Mouse (Mus musculus): ENCODE results near the gene Chd8. TPM values are rescaled to one million over a fixed set of nuclear protein-coding genes. Genes with fewer than 3 reads are reported as not detected.

Gene Chd8
- polyA plus RNA-seq, 1 experiment from 2014 or later: 33.8 TPM

DNA sequence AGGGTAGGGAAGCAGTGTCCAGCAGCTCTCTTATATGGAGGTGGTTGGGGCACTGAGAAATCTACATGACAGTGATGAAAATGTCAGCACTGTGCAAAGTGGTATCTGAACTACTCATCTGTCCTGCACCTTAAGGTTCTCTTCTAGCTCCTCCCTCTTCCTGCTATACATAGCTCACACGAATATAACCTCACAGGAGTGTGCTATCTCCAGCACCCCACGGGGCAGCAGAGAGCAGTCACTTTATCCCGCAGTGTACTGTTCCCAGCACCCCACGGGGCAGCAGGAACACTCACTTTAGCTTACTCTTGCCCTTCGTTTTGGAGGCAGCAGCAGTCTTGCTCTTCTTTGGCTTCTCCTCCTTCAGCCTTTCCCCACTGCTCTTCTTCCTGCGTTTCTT is 25.3 kb downstream of the Chd8 start:
- Histone ChIP-seq H3K27me3 (ENCODE audit: control insufficient read depth, insufficient read depth, low read depth, low read length) (no peaks in the 10 kb centered on the region), H3K9ac (ENCODE audit: low read length) (no peak overlapping the region), H3K36me3 (ENCODE audit: control insufficient read depth, insufficient read depth, low read length) (peaks cover 58% of the 10 kb centered on the region), H3K4me1 (replicated peaks; ENCODE audit: control insufficient read depth, insufficient read depth, low read length) (no peaks in the 10 kb centered on the region), H3K4me2 (ENCODE audit: low read depth, low read length) (no peak overlapping the region), H3K9me3 (ENCODE audit: control insufficient read depth, low read length) (no peaks in the 10 kb centered on the region), H3K4me3 (ENCODE audit: low read length) (no peak overlapping the region), H3K27ac (ENCODE audit: low read length) (no peak overlapping the region)
- ATAC-seq (ENCODE audit: low read depth): no peak
- 85% methylated on average over 6 of the region's 6 CpGs for WGBS

DNA sequence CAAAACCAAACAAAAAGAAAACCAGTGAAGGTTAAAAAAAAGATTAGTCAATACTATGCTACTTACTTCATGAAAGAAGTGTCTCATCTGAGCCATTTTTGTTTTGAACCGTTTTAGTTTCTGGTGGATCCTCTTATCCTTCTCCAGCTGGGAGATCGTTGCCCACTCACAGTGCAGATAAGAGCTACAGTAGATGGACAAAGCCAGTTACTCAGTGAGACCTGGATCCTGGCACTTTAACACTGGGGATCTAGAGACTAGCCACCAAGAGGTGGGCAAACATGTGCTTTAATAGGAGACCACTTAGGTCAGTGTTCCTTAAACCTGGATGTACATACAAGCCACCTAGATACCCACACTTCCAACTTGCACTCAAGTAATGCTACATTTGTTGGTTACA is 31.6 kb downstream of the Chd8 start:
- Histone ChIP-seq H3K4me1 (replicated peaks; ENCODE audit: control insufficient read depth, insufficient read depth, low read length) (no peaks in the 10 kb centered on the region), H3K27ac (ENCODE audit: low read length) (no peak overlapping the region), H3K27me3 (ENCODE audit: control insufficient read depth, insufficient read depth, low read depth, low read length) (no peaks in the 10 kb centered on the region), H3K9me3 (ENCODE audit: control insufficient read depth, low read length) (no peaks in the 10 kb centered on the region), H3K9ac (ENCODE audit: low read length) (no peak overlapping the region), H3K36me3 (ENCODE audit: control insufficient read depth, insufficient read depth, low read length) (peaks cover 51% of the 10 kb centered on the region), H3K4me3 (ENCODE audit: low read length) (no peak overlapping the region), H3K4me2 (ENCODE audit: low read depth, low read length) (no peak overlapping the region)
- 91% methylated on average over 2 of the region's 2 CpGs for WGBS
- ATAC-seq (ENCODE audit: low read depth): no peak

GRCm38 (mm10) chr14:52217261-52217660 is 40.3 kb downstream of the Chd8 start:
- 85% methylated on average over 5 of the region's 5 CpGs for WGBS
- no peak for ATAC-seq (ENCODE audit: low read depth)
- Histone ChIP-seq H3K4me3 (ENCODE audit: low read length) (no peak overlapping the region), H3K27me3 (ENCODE audit: control insufficient read depth, insufficient read depth, low read depth, low read length) (no peaks in the 10 kb centered on the region), H3K9me3 (ENCODE audit: control insufficient read depth, low read length) (no peaks in the 10 kb centered on the region), H3K9ac (ENCODE audit: low read length) (no peak overlapping the region), H3K4me1 (replicated peaks; ENCODE audit: control insufficient read depth, insufficient read depth, low read length) (no peaks in the 10 kb centered on the region), H3K27ac (ENCODE audit: low read length) (no peak overlapping the region), H3K4me2 (ENCODE audit: low read depth, low read length) (no peak overlapping the region), H3K36me3 (ENCODE audit: control insufficient read depth, insufficient read depth, low read length) (peaks cover 70% of the 10 kb centered on the region)

DNA sequence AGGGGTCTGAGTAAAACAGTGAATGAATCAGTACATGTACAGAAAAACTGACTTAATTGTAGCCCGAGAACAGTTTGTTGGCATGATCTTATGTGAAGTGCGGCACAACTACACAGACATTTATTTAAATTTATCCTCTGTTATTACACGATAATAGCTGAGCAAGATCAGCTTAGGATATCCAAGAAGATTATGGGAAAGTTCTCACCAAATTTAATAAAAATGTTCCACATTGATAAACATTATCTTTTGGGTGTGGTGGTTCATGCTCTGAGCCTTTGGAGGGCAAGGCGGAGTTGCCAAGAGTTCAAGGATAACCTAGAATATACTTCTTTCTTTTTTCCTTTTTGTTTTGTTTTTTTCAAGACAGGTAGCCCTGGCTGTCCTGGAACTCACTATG is 58.2 kb downstream of the Chd8 start:
- H3K9ac ChIP-seq (ENCODE audit: low read length): no peak overlapping the region
- no peaks in the 10 kb centered on the region for H3K9me3 ChIP-seq (ENCODE audit: control insufficient read depth, low read length)
- H3K4me2 ChIP-seq (ENCODE audit: low read depth, low read length): no peak overlapping the region
- H3K4me1 ChIP-seq (replicated peaks; ENCODE audit: control insufficient read depth, insufficient read depth, low read length): peaks cover 16% of the 10 kb centered on the region
- no peak overlapping the region for H3K4me3 ChIP-seq (ENCODE audit: low read length)
- no peak for ATAC-seq (ENCODE audit: low read depth)
- no peaks in the 10 kb centered on the region for H3K27me3 ChIP-seq (ENCODE audit: control insufficient read depth, insufficient read depth, low read depth, low read length)
- peaks cover 22% of the 10 kb centered on the region for H3K36me3 ChIP-seq (ENCODE audit: control insufficient read depth, insufficient read depth, low read length)
- H3K27ac ChIP-seq (ENCODE audit: low read length): no peak overlapping the region
- 92% methylated on average over 4 of the region's 4 CpGs for WGBS

DNA sequence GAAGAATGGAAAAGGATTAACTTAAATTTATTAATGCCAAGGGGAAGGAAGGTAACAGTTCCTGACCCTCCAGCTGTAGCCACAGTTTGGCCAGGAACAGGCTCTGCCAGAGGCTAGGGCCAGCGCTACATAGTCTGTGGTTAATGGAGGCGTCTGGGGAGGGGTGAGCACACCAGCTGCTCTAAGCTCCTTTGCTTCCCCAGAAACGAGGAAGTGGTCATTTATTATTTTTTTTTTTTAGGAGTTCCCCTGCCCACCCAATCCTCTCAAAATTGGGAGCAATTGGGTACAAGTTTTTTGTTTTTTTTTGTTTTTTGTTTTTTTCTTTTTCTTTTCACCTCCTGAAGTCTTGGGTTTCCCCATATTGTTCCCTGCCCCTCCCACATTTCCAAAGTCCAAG is 59.4 kb downstream of the Chd8 start:
- Histone ChIP-seq H3K9ac (ENCODE audit: low read length) (peak overlapping the region; percentile 46), H3K4me2 (ENCODE audit: low read depth, low read length) (peak overlapping the region; percentile 75), H3K4me3 (ENCODE audit: low read length) (peak overlapping the region; percentile 17; the same call in 1 of the 2 replicates), H3K9me3 (ENCODE audit: control insufficient read depth, low read length) (no peaks in the 10 kb centered on the region), H3K27me3 (ENCODE audit: control insufficient read depth, insufficient read depth, low read depth, low read length) (no peaks in the 10 kb centered on the region), H3K4me1 (replicated peaks; ENCODE audit: control insufficient read depth, insufficient read depth, low read length) (peaks cover 16% of the 10 kb centered on the region), H3K27ac (ENCODE audit: low read length) (peak overlapping the region; percentile 33; the same call in 1 of the 2 replicates), H3K36me3 (ENCODE audit: control insufficient read depth, insufficient read depth, low read length) (peaks cover 15% of the 10 kb centered on the region)
- WGBS: 25% methylated on average over 3 of the region's 3 CpGs
- ATAC-seq (ENCODE audit: low read depth): no peak

DNA sequence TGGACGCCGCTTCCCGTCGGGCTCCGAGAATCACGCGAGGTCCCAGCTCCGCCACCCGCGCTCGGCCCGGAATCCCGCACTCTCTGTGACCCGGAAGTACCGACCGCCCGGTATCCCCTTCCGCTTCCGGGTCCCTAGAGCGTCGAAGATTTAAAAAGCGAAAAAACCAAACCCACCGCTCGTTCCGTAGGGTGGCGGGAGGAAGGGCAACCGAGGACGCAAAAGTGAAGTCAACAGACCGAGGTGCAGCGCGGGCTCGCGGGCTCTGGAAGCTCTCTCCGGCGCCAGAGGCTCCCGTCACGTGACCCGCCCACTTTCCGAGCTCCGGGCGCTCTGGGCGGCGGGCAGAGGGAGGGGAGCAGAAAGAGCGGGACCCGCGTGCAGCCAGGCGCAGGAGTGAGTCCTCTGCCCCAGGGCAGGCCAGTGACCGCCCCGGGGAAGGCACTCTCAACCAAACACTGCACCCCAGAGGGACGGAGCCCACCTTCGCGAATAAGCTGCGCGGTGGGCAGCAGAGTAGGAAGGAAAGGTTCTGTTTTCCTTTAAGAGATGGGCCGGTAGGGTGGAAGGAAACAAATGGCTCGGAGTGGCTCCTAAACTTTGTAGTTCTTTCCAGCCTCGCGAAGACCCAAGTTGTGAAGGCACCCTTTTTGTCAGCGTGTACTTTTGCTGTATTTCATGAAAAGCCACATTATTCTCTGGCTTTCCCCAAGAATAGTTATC is 60.3 kb downstream of the Chd8 start, which contains the start of gene Supt16:
Supt16 (minus strand) TSS at position 261 of the 723 bp plus-strand sequence.
- WGBS: under 1% methylated on average over 54 of the region's 59 CpGs
- ATAC-seq (ENCODE audit: low read depth): peak; percentile 96
- peaks cover 13% of the 10 kb centered on the region for H3K36me3 ChIP-seq (ENCODE audit: control insufficient read depth, insufficient read depth, low read length)
- H3K27me3 ChIP-seq (ENCODE audit: control insufficient read depth, insufficient read depth, low read depth, low read length): no peaks in the 10 kb centered on the region
- H3K4me1 ChIP-seq (replicated peaks; ENCODE audit: control insufficient read depth, insufficient read depth, low read length): peaks cover 16% of the 10 kb centered on the region
- H3K9ac ChIP-seq (ENCODE audit: low read length): peak within 1 kb of the TSS; percentile 99
- H3K4me2 ChIP-seq (ENCODE audit: low read depth, low read length): peak within 1 kb of the TSS; percentile 88
- H3K27ac ChIP-seq (ENCODE audit: low read length): peak within 1 kb of the TSS; percentile 99
- peak within 1 kb of the TSS; percentile 96 for H3K4me3 ChIP-seq (ENCODE audit: low read length)
- H3K9me3 ChIP-seq (ENCODE audit: control insufficient read depth, low read length): no peaks in the 10 kb centered on the region

DNA sequence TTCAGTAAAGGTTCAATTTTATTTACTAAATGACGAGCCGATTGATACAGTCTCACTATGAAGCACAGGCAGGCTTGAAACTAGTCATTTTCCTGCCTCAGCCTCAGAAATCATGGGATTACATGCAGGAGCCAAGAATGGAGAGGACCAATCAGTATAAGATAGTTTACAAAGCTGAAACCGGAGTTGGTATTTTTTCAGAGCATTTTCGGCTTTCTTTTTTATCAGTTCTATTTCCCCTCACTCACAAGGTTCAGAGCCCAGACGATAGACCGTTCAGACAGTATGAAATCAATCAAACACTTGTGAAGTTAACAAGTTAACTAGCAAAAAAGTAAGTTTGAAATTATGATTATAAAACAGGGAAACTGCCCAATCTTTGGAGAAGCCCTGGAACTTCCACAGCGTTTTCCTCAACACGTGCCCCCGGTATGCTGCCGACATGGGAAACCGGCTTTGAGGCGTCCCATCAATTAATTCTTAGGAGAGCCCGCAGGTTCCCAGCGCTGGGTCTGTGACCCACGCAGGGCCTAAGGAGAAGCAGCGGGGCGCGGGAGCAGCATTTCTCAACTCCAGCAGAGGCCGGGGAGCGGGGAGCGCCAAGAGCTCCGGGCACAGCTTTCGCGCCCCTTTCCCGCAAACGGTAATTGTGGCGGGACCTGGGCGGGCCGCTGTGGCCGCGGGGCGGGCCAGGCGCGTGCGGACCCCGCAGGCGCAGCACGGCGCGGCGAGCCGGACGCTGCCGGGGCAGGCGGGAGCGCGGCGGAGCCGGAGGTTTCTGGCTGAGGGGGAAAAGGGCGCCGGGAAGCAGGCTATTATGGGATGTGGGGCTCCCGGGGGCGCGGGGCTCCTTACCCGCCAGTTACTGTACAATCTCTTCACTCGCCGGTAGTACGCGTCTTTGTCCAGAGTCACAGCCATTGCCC is 61.1 kb downstream of the Chd8 start:
- peak; percentile 39 for ATAC-seq (ENCODE audit: low read depth)
- H3K27ac ChIP-seq (ENCODE audit: low read length): peak overlapping the region; percentile 99
- under 1% methylated on average over 57 of the region's 59 CpGs for WGBS
- H3K4me3 ChIP-seq (ENCODE audit: low read length): peak overlapping the region; percentile 96
- H3K9ac ChIP-seq (ENCODE audit: low read length): peak overlapping the region; percentile 99
- peaks cover 16% of the 10 kb centered on the region for H3K4me1 ChIP-seq (replicated peaks; ENCODE audit: control insufficient read depth, insufficient read depth, low read length)
- peak overlapping the region; percentile 88 for H3K4me2 ChIP-seq (ENCODE audit: low read depth, low read length)
- H3K9me3 ChIP-seq (ENCODE audit: control insufficient read depth, low read length): no peaks in the 10 kb centered on the region
- H3K36me3 ChIP-seq (ENCODE audit: control insufficient read depth, insufficient read depth, low read length): peaks cover 9% of the 10 kb centered on the region
- H3K27me3 ChIP-seq (ENCODE audit: control insufficient read depth, insufficient read depth, low read depth, low read length): no peaks in the 10 kb centered on the region

- H3K36me3 ChIP-seq (ENCODE audit: control insufficient read depth, insufficient read depth, low read length): peaks cover 9% of the 10 kb centered on the region
Observed at GRCm38 (mm10) chr14:52195691-52196090, 61.9 kb downstream of the Chd8 start.

DNA sequence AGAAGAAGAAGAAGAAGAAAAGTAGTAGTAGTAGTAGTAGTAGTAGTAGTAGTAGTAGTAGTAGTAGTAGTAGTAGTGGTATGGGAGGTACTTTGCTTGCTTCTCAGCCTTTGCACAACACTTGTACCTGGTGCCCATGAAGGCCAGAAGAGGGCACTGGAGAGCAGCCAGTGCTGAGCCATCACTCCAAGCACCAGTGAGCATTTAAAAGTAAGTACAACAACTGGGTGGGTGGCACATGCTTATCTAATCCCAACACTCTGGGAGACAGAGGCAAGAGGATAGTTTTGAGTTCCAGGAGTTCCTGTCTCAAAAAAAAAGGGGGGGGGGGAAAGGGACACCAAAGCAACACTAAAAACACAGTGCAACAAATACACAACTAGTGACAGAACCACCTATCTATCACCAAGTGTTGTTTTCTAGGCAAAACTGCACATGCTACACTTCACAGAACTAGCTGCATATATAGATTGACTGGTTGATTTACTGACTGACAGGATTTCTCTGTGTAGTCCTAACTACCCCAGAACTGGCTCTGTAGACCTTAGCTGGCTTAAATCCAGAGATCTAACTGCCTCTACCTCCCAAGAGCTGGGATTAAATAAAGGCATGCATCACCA is 66.7 kb downstream of the Chd8 start:
- Histone ChIP-seq H3K4me1 (replicated peaks; ENCODE audit: control insufficient read depth, insufficient read depth, low read length) (peaks cover 7% of the 10 kb centered on the region), H3K27ac (ENCODE audit: low read length) (no peak overlapping the region), H3K27me3 (ENCODE audit: control insufficient read depth, insufficient read depth, low read depth, low read length) (no peaks in the 10 kb centered on the region), H3K4me3 (ENCODE audit: low read length) (no peak overlapping the region), H3K9ac (ENCODE audit: low read length) (no peak overlapping the region), H3K4me2 (ENCODE audit: low read depth, low read length) (no peak overlapping the region), H3K36me3 (ENCODE audit: control insufficient read depth, insufficient read depth, low read length) (peaks cover 2% of the 10 kb centered on the region; the same call in 1 of the 2 replicates), H3K9me3 (ENCODE audit: control insufficient read depth, low read length) (no peaks in the 10 kb centered on the region)
- ATAC-seq (ENCODE audit: low read depth): 0 out of 2 replicates have a peak, but pooled peaks have one; percentile 20

More at GRCm38 (mm10) chr14:52195691-52196090, 61.9 kb downstream of the Chd8 start:
- peaks cover 16% of the 10 kb centered on the region for H3K4me1 ChIP-seq (replicated peaks; ENCODE audit: control insufficient read depth, insufficient read depth, low read length)
- peak overlapping the region; percentile 35 for H3K9ac ChIP-seq (ENCODE audit: low read length)
- ATAC-seq (ENCODE audit: low read depth): no peak
- WGBS: 8% methylated on average over 3 of the region's 3 CpGs
- H3K9me3 ChIP-seq (ENCODE audit: control insufficient read depth, low read length): no peaks in the 10 kb centered on the region
- no peak overlapping the region for H3K27ac ChIP-seq (ENCODE audit: low read length)
- H3K4me2 ChIP-seq (ENCODE audit: low read depth, low read length): peak overlapping the region; percentile 88
- H3K27me3 ChIP-seq (ENCODE audit: control insufficient read depth, insufficient read depth, low read depth, low read length): no peaks in the 10 kb centered on the region
- H3K4me3 ChIP-seq (ENCODE audit: low read length): peak overlapping the region; percentile 96
